Mouse (Mus musculus) cerebellum, adult 2 months (tissue): ENCODE results near the gene Tmem178b.

Source experiments
- CTCF ChIP-seq: fragments of 200-500 bp; IDR thresholded peaks from 2 replicates; pipeline ENCODE4 v1.5.1; 2011; ENCODE audit warnings: low read depth, mild to moderate bottlenecking, control low read depth, low read length, moderate library complexity, borderline replicate concordance; ENCODE audit not compliant: insufficient read depth
- POLR2A ChIP-seq: fragments of 200-500 bp; IDR thresholded peaks from 2 replicates; pipeline ENCODE4 v1.6.1; 2011; ENCODE audit warnings: low read length, control low read depth, borderline replicate concordance; ENCODE audit not compliant: insufficient read depth

DNA sequence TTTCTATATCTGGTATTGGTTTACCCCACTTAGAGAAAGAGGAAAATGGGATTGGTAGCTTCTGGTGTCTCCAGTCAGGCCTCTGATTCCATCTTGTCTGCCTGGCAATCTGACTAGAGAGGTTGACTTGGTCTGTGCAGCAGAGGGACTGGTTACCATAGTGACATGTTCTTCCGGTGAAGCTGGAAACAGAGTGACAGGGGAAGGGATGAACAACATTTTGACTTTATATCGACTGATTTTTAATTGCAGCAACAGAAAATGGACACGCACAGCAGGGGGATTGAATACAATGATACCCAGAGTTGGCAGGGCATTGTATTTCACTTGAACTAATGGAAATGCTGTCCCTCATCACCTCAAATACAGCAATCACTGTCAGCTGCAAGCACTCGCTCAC lies 2.1 kb downstream of the Tmem178b start:
- no peak for TF ChIP-seq POLR2A
- no peak for TF ChIP-seq CTCF
